Mouse (Mus musculus) right cerebral cortex, postnatal 4 days (tissue): ENCODE results near the gene Man1b1.
A peak's percentile ranks its signal among the peaks of the same experiment; 100 is the strongest.

ENCODE experiments used
- DNase-seq: peaks from one replicate; pipeline ENCODE4 v3.0.0-alpha.2; 2022

Gene Man1b1

DNA sequence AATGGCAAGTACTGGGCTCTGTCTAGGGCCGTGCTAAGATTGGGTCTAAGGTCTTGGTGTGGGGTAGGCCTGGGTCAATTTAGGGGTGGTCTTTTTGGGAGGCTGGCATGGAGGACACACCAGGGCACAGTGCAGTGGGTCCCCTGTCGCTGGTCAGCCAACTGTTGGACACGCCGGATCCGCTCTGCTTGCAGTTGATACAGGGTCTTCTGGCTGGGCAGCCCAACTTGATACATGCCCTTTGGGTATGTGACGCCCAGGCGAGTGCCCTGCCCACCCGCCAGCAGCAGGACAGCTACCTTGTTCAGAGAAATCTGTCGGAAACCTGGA is 32.6 kb downstream of the Man1b1 start:
- no peak for DNase-seq

DNA sequence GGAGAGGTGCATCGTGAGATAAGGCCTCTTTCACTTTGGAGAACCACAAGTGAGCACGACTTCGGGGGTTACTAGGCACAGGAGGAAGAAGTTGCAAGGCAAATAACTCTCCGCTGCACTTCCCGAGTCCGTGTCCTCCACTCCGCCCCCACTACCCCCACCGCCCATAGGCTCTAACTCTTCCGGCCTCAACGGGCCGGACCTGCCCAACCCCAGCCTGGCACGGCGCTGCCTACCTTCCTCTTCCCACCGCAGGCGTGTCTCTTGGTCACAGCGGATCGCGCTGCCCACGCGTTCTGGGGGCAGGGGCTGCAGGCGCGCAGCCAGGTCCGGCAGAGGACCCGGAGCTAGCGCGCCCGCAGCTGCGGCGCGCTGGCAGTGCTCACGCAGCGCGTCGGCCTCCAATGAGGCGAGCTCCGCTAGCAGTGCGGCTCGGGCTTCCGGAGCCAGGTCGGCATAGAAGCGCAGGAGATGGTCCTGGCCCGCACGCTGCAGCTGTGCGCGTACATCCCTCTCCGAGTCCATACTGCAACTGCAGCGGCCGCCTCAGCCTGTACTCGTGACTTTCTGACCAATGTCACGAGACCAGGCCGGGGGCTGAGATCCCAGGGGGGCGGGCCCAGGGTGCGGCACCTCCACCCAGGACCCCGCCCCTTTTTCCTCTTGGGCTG is 33.1 kb downstream of the Man1b1 start, which contains the start of gene Uap1l1:
Uap1l1 (minus strand) TSS at position 592 of the 671 bp plus-strand sequence.
- peak; percentile 52 for DNase-seq

DNA sequence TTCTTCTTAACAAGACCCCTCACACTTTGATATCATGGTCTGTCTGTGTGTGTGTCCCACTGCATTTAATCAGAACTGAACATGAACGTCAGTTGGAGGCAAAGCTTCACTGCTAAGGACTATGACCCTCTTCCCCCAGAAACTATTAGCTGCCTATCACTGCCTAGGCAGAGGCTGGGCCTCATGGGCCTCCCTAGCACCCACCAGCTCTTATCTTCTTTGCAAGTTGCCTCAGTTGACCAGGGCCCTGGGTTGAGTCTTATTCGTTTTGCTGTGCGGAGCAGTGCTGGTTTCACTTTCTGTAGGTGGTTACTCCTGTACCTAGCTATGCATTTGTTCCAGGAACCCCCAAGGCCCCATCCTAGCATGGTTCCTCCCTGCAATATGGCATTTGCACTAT is 37.9 kb downstream of the Man1b1 start:
- no peak for DNase-seq

DNA sequence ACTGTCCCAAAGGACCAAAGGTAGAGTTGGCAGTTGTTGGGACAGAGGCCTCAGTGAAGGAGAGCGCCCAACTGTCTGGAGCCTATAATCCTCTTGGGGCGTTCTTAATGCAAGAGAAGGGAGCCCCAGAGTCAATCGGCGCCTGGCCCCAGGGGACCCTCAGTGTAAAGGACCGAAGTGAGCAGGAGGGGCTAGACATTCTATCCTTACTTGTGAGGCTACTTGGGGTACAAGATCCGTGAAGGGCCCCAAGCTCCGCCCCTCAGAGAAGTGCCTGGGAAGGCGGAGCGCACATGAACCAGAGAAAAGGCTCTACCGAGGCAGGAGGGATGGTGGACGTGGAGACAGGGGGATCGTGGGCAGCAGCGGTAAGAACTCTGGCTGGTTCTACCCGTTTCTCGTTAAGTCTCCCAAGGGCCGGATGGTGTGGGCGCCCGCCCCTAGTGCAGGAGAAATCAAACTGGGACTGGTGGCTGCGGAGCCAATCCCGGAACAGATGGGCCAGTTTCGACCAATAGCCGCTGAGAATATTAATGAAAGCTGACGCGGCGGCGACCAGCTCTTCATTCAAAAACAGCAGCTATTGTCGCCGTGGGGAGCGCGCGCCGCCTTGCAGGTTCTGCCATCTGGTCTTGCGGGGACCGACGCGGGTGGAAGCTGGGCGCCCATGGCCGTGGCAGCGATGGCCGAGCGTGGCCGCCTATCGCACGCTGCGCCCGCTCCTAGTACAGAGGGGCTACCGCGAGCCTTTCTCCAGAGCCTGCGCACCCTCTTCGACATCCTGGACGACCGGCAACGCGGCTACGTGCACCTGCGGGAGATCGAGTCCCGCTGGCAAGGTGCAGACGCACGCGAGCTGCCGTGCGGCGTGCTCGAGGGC is 39.9 kb downstream of the Man1b1 start, which contains the start of gene Sapcd2:
Sapcd2 (plus strand) TSS at position 558 of the 880 bp plus-strand sequence.
- DNase-seq, result peak; percentile 80

DNA sequence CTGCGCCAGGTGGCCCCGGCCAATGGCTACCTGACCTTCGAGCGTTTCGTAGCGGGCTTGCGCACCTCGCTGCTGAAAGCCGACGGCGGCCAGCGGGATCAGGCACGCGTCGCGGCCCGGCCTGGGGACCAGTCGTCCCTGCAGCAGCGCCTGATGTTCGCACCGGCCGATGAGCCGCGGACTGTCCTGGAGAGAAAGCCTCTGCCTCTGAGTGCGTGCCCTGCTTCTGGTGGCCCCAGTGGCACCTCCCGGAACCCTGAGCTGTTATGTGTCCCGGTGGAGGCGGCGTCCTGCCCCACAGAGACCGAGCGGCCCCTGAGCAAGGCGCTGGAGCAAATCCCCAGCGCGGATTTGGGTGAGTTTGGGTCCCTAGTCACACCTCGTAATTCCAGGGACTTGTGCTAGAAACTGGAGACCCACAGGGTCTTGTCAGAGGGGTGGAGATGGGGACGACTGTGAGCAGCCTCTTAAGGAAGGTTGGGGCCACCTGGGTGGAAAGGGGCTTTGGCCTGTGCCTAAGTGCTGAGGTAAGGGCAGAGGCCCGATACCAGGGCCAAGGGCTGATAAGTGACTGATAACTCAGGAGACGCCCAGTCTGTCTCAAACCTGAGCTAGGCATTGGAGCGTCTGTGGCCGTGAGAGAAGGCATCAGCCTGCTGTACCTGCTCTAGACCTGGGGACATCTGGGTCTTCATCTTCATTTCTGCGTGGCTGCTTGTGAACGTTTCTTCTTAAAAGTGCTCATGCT is 40.7 kb downstream of the Man1b1 start:
- DNase-seq, result no peak

DNA sequence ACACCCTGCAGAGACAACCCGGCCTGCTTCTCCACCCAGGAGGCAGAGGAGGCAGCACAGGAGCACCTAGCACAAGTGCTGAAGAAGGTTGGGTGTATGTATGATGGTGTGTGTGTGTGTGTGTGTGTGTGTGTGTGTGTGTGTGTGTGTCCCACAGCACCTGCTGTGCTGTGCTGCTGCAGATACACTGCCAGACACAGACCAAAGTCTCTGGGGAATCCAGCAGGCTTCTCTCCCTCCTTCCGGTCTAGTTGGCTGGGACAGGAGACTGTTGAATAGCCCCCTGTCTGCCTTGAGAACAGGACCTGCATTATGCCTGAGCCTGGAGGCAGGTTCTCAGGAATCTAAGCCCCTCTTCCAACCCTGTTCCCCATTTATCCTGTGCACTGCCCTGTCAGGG is 41.3 kb downstream of the Man1b1 start:
- no peak for DNase-seq

DNA sequence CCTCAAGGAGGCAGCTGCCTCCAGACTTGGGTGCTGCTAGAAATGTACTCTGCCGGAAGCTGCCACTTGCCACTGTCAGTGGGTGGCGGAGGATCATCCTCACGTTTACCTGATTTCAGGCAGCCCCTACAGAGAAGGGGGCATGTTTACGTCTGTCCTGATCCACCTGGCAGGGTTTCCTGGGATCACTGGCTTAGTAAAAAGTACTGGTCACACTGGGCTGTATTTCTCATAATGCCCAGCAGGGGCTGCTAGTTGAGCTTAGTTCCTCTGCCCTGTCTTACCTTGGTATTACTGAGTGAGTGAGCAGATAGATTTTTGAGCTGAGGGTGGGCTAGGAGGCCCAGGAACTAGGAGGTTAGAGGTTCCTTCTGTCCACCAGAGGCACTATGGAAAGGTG is 44.5 kb downstream of the Man1b1 start:
- peak; percentile 41 for DNase-seq

DNA sequence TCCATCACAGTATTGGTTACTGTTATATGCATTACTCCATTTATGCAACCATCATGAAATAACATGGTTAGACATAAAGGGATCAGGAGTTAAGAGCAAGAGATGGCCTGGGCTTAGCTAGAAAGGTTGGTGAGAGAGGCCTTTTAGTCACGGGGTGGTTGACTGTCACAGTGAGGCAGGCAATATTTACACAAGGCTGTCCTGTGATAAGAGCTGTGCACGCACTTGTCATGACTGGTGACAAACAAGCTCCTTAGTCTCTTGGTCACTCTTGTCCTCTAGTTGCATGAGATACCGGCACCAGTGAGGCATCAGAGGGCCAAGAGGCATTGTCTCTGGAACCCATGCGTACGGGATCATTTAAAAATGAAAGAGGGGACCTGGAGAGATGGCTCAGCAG is 52.4 kb downstream of the Man1b1 start:
- DNase-seq, result no peak

DNA sequence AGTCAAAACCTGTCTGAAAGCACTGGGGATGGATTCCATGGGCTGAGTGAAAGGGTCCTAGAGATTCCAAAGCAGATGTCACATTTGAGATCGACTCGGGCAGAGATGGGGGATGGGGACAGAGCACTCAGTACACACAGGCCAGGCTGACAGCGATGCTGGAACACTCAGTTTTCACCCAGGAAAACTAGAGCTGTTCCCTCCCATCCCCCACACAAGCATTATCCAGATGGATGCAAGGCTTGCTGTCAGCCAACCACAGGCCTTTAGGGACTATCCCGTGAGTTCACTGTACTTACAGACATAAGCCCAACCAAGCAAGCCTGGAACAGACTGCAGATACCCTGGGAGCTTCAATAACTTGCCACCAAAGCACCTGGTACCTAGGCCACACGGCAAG is 59.1 kb downstream of the Man1b1 start:
- DNase-seq, result no peak

DNA sequence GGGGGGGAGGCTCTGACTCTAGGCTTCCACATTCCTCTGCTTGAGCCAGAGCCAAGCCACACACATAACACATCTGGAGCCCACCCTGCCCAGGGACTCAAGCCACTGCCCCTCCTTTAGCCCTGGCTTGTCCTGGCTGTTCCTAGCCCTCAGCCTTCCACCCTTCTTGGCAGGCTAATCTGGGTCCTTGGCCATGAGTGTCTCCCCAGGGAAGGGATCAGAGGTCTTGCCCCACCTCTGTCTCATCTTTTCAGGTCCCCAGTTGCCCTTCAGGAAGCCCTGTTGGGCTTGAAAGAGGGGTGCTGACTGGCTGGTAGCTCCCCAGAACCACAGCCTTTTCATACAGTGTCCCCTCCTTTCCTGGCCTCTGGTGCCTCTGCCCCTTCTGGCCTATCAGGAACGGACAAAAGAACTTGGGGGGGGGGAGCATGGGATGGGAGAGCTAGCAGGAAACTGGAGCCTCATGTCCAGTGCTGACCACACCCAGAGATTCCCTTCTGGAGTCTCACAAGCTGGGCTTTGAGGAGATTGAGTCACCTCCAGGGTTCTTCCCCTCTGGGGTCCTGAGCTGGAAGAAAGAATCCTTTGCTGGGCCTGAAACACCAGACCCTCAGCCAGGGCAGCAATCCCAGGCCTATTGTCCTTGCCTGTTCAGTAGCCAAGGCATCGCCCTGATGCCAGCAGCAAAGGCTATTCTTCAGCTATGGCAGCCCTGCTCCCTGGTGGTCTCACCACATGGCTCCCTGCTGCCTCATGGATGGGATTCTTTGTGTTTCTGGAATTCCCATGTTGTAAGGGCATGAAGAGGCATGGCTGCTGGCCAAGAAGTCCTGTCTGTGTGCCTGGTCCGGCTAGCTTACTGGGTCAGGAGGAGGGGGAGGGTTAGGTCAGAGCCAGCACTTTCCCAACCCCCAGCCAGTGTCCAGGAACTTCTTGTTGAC is 62.4 kb downstream of the Man1b1 start:
- peak; percentile 67 for DNase-seq

DNA sequence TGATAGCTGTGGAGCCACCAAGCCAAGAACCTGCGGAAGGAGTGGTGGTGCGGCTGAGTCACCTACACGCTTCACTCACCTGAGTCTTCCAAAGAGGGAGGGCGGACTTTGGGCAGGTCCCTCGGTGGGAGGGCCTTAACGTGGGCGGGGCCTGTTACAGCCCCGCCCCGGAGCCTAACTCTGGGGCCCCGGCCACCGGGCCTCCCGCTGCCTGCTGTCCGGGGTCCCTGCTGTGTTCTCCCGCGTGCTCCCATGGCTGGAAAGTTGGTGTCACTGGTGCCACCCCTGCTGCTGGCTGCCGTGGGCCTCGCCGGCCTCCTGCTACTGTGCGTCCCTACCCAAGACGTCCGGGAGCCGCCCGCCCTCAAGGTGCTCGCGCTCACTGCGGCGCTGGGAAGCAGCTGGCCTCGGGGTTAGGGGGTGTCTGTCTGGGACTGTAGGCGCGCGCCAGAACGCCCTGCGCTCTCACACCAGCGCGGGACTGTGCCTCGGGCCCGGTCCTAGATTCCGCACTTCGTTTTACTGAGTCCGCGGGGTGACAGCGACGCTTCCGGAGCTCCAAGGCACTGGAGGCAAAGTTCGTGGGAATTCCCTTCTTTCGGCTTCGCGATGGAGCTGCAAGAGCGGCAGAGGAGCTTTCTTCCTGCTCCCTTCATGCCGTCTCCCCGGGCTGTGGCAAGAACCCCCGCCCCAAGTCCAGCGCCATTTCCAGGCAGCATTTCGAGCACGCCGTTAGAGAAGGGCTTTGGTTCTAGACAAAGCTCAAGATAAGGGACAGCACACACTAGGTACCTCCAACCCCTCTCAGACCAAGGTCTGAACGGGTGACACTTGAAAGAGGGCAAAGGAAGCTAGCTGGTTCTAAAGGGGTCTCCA is 63.8 kb downstream of the Man1b1 start, which contains the start of gene Entpd2:
Entpd2 (plus strand) TSS at position 154 of the 876 bp plus-strand sequence.
- DNase-seq, result no peak

DNA sequence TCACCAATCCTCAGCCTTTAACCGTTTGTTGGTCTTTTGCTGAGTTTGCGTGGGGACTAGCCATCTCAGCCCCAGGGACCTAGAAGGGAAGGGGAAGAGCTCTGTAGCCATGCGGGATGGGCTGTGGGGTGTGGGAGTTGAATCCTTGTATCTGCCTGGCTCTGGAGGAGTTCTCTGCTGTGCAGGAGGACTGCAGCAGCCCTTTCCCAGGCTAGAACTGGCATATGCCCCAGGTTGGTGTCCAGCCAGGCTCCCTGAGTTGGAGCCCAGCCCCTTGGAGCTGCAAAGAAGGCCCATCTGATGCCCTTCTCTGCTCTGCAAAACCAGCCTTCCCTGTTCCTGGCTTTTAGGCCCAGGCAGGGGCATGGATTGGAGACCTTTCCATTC is 64.5 kb downstream of the Man1b1 start:
- no peak for DNase-seq

DNA sequence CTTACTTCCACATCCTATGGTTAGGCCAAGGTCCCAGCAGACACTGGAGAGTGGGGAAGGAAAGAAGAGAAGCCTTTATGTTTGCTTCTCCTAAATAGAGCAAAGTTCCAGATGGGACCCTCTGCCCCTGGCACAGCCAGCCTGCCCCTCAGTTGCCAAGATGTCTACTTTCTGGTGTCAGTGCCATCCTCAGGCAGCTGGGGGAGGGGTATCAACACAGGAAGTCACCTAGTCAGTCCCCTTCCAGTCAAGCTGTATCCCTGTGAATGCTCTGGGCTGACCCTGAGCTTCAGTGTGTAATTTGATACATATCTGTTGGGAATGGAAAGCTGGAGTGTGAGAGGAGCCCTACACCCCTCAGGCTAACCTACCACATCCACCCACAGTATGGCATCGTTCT is 64.9 kb downstream of the Man1b1 start:
- DNase-seq, result no peak

DNA sequence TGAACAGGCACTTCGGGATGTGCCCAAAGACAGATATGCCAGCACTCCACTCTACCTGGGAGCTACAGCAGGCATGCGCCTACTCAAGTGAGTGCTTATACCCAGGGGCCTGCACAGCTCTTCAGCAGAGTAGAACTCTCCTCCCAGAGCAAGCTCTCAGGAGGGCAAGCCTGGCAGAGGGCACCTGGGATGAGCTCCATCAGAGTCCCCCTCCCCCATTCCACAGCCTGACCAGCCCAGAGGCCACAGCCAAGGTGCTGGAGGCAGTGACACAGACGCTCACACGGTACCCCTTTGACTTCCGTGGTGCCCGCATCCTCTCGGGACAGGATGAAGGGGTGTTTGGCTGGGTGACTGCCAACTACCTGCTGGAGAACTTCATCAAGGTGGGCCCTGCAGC is 65.9 kb downstream of the Man1b1 start:
- DNase-seq, result no peak

DNA sequence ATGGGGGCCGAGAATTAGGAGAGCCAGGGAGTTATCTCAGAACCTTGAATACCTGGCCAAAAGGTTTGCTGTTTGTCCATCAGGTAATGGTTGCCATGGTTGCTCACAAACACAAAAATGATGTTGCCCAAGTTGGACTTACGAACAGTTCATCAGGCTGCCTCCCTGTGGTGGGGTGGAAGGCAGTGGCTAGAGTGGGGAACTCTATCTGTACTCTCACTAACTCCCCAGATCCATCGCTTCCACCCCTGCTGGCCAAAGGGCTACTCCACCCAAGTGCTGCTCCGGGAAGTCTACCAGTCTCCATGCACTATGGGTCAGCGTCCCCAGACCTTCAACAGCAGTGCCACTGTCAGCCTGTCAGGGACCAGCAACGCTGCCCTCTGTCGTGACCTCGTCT is 66.9 kb downstream of the Man1b1 start, which contains the start of gene Npdc1:
Npdc1 (plus strand) TSS at position 301 of the 400 bp plus-strand sequence.
- DNase-seq, result no peak

DNA sequence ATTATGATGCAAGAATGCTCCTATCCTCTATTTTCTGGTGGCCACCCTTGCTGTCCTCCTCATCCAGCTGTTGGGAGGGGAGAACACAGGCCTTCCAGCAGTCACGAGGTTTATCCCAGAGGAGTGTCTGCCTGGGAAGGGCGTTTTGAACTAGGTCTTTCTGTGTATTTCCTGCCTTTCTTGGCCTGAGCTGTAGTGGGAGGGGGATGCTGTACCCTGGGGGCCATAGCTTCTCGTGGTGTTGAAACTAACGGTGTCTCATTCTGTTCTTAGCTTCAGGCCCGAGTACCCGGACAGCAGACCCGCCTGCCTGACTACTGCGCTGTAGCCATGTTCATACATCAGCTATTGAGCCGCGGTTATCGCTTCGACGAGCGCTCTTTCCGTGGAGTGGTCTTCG is 68.2 kb downstream of the Man1b1 start:
- no peak for DNase-seq

DNA sequence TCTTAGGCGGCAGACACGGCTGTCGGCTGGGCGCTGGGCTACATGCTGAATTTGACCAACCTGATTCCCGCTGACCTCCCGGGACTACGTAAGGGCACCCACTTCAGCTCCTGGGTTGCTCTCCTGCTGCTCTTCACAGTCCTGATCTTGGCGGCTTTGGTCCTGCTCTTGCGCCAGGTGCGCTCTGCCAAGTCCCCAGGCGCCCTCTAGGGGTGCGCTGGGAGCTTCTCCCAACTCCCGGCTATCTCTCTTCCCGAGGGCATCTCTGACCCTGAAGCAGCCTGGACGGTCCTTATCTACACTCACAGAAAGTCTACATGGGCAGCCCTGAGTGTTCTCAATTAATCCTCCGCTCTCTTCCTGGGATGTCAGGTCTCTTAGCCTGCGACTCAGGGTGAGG is 68.6 kb downstream of the Man1b1 start:
- DNase-seq, result peak; percentile 68
